Mouse (Mus musculus) stomach, embryonic 14.5 days (tissue): ENCODE measurements around the gene Aqp8. TPM values are rescaled to one million over a fixed set of nuclear protein-coding genes. Genes with fewer than 3 reads are reported as not detected.
A peak's percentile ranks its signal among the peaks of the same experiment; 100 is the strongest.

Experiments used
- ATAC-seq: fragments of 200-750 bp; cut with Nextera tagmentation; 2 replicates; pipeline ENCODE4 v1.8.0; 2017; ENCODE audit warnings: low read depth, moderate TSS enrichment; ENCODE audit not compliant: insufficient number of reproducible peaks, insufficient read depth, low FRiP score
- H3K27ac ChIP-seq: fragments of 300-500 bp; sonication (generic); 2 replicates; pipeline ENCODE4 v1.5.1; 2014; ENCODE audit warnings: mild to moderate bottlenecking, low read length, moderate library complexity, mixed read lengths
- H3K27me3 ChIP-seq: fragments of 300-500 bp; sonication (generic); 2 replicates; pipeline ENCODE4 v1.6.1; 2014; ENCODE audit warnings: low read length, control low read depth, mixed read lengths; ENCODE audit not compliant: control insufficient read depth, insufficient read depth
- H3K36me3 ChIP-seq: fragments of 300-500 bp; sonication (generic); 2 replicates; pipeline ENCODE4 v1.6.1; 2014; ENCODE audit warnings: mild to moderate bottlenecking, control low read depth, low read length, moderate library complexity, mixed read lengths; ENCODE audit not compliant: control insufficient read depth, insufficient read depth
- H3K4me1 ChIP-seq: fragments of 300-500 bp; sonication (generic); 2 replicates; pipeline ENCODE4 v1.6.1; 2014; ENCODE audit warnings: low read length, control low read depth, mixed read lengths; ENCODE audit not compliant: control insufficient read depth, insufficient read depth
- H3K4me2 ChIP-seq: fragments of 300-500 bp; sonication (generic); replicated peaks from 2 replicates; pipeline ENCODE4 v1.6.1; 2014; ENCODE audit warnings: low read depth, low read length, control low read depth
- H3K4me3 ChIP-seq: fragments of 300-500 bp; sonication (generic); 2 replicates; pipeline ENCODE4 v1.5.1; 2014; ENCODE audit warnings: low read depth, low read length, control low read depth
- H3K9ac ChIP-seq: fragments of 300-500 bp; sonication (generic); replicated peaks from 2 replicates; pipeline ENCODE4 v1.6.1; 2014; ENCODE audit warnings: low read depth, mild to moderate bottlenecking, control low read depth, low read length, moderate library complexity, mixed read lengths
- H3K9me3 ChIP-seq: fragments of 300-500 bp; sonication (generic); 2 replicates; pipeline ENCODE4 v1.6.1; 2016; ENCODE audit warnings: low read depth, low read length, control low read depth; ENCODE audit not compliant: control insufficient read depth
- WGBS: fragments of 180-500 bp; shearing (Covaris S2); extraction: QIAGEN DNeasy Blood & Tissue Kit; methylation state at CpG from one replicate; pipeline ENCODE4 v1.1.7; 2014; 5-methylcytosine and 5-hydroxymethylcytosine counted together
- polyA plus RNA-seq: library from polyadenylated mRNA; unstranded; fragments of >200 nt; fragmentation: Nextera tagmentation; extraction: Ambion mirVana; gene quantifications from 2 replicates; pipeline ENCODE4 v1.2.1, GENCODE M21; 2014

Gene Aqp8
- polyA plus RNA-seq = not detected in 2 replicates

DNA sequence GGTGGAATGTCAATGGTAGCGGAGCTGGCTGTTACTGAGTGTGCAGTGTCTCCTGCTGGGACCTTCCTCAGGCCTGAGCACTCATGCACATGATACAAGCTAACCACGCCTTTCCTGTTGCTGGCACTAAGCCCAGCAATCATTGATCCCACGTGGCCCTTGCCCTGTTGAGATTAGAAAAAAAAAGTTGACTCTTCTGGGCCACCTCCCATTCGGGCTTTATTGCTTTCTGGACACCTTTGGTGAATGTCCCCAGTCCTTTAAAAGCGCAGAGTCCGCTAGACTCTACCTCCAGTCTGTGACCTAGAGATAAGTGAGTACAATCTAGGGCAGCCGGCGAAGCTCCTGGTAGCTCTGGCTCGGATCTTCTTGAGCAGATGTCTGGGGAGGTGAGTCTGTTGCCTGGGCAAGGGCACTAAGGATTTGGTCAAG, at the start of gene Aqp8:
Gene Aqp8, plus strand, starts transcription at position 222 of the 432 bp plus-strand sequence.
- Histone ChIP-seq H3K9me3 (no peaks in the 10 kb centered on the region), H3K36me3 (no peaks in the 10 kb centered on the region), H3K4me3 (no peak within 1 kb of the TSS), H3K4me2 (no peak within 1 kb of the TSS), H3K4me1 (no peaks in the 10 kb centered on the region), H3K9ac (no peak within 1 kb of the TSS), H3K27me3 (no peaks in the 10 kb centered on the region), H3K27ac (no peak within 1 kb of the TSS)
- peak; percentile 53 for ATAC-seq
- WGBS = 72% methylated on average over 9 of the region's 9 CpGs

- H3K9me3 ChIP-seq = no peaks in the 10 kb centered on the region
- WGBS = 54% methylated on average over 4 of the region's 4 CpGs
- ATAC-seq = no peak
Measured at GRCm38 (mm10) chr7:123416803-123417202, 45.3 kb upstream of the Aqp8 start.

GRCm38 (mm10) chr7:123417661-123418060, 44.4 kb upstream of the Aqp8 start:
- H3K36me3 ChIP-seq = peaks cover 5% of the 10 kb centered on the region
- H3K9ac ChIP-seq = no peak overlapping the region
- no peaks in the 10 kb centered on the region for H3K9me3 ChIP-seq
- no peak overlapping the region for H3K4me2 ChIP-seq
- 88% methylated on average over 3 of the region's 3 CpGs for WGBS
- no peaks in the 10 kb centered on the region for H3K27me3 ChIP-seq
- H3K27ac ChIP-seq = no peak overlapping the region
- no peak overlapping the region for H3K4me3 ChIP-seq
- no peaks in the 10 kb centered on the region for H3K4me1 ChIP-seq
- ATAC-seq = no peak

More at GRCm38 (mm10) chr7:123416803-123417202, 45.3 kb upstream of the Aqp8 start:
- peaks cover 2% of the 10 kb centered on the region for H3K36me3 ChIP-seq
- no peak overlapping the region for H3K4me2 ChIP-seq
- no peak overlapping the region for H3K4me3 ChIP-seq
- no peaks in the 10 kb centered on the region for H3K4me1 ChIP-seq
- H3K9ac ChIP-seq = no peak overlapping the region
- H3K27ac ChIP-seq = no peak overlapping the region
- no peaks in the 10 kb centered on the region for H3K27me3 ChIP-seq

- no peak overlapping the region for H3K27ac ChIP-seq
- peaks cover 8% of the 10 kb centered on the region for H3K36me3 ChIP-seq
- no peaks in the 10 kb centered on the region for H3K4me1 ChIP-seq
- WGBS = 87% methylated on average over 4 of the region's 4 CpGs
- no peak overlapping the region for H3K4me2 ChIP-seq
- H3K27me3 ChIP-seq = no peaks in the 10 kb centered on the region
- no peak overlapping the region for H3K4me3 ChIP-seq
- ATAC-seq = no peak
- no peaks in the 10 kb centered on the region for H3K9me3 ChIP-seq
- no peak overlapping the region for H3K9ac ChIP-seq
Measured at GRCm38 (mm10) chr7:123419984-123420383, 42.1 kb upstream of the Aqp8 start.

- H3K4me2 ChIP-seq = no peak overlapping the region
- 61% methylated on average over 3 of the region's 3 CpGs for whole genome bisulfite sequencing
- no peaks in the 10 kb centered on the region for H3K27me3 ChIP-seq
- H3K4me3 ChIP-seq = no peak overlapping the region
- ATAC-seq = peak; percentile 46; the same call in 1 of the 2 replicates
- H3K36me3 ChIP-seq = peaks cover 8% of the 10 kb centered on the region
- H3K4me1 ChIP-seq = no peaks in the 10 kb centered on the region
- H3K9me3 ChIP-seq = no peaks in the 10 kb centered on the region
- H3K27ac ChIP-seq = no peak overlapping the region
- no peak overlapping the region for H3K9ac ChIP-seq
Measured at GRCm38 (mm10) chr7:123421958-123422357, 40.1 kb upstream of the Aqp8 start.

DNA sequence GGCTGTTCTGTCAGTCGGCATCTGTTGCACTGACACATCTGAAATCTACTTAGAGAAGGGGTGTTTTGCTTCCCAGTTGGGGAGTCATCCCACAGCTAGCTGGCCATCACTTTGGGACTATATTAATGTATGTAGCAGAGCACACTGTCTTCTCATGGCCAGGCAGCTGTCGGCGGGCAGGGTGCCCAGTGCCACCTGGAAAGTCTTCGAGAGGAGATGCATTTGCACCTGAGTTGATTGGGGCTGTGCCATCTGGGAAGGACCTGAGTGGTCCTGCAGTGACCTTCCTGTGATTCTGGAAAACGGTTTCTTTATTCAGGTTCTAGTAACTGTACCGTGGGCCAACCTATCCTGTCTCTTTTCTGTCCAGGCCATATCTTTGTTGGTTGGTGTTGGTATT, 37.8 kb upstream of the Aqp8 start:
- WGBS = 91% methylated on average over 6 of the region's 6 CpGs
- Histone ChIP-seq H3K9me3 (no peaks in the 10 kb centered on the region), H3K36me3 (peaks cover 8% of the 10 kb centered on the region), H3K4me3 (no peak overlapping the region), H3K27ac (no peak overlapping the region), H3K27me3 (no peaks in the 10 kb centered on the region), H3K4me2 (no peak overlapping the region), H3K9ac (no peak overlapping the region), H3K4me1 (no peaks in the 10 kb centered on the region)
- ATAC-seq = no peak

DNA sequence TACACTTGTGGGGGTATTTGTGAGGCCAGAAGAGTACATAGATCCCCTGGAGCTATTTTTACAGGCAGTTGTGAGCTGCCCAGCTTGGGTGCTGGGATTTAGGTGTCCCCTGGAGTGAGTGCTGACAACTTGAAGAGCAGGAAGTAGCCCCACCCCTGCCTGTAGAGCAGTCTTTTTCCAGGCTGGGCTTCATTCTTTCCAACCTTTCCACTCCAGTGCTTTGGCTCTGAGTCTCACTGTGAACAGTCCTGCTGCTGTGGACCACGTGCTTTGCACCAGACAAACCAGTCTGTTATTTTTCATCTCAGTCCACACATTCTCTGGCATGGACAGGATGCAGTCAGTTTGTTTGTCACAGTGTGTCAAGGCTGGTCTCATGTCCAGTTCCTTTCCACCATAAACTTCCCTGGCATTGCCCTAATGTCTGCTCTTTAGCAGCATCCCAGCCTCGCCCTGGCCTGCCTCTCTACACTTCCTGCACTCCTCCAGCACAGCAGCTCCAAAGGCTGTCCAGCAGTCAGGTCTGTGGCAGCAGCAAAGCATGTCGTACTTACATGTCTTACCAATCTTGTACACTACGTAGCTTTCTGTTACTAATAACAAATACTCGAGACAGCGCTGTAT, 36.8 kb upstream of the Aqp8 start:
- Histone ChIP-seq H3K36me3 (peaks cover 8% of the 10 kb centered on the region), H3K9ac (no peak overlapping the region), H3K4me2 (no peak overlapping the region), H3K27me3 (no peaks in the 10 kb centered on the region), H3K27ac (no peak overlapping the region), H3K4me1 (no peaks in the 10 kb centered on the region), H3K9me3 (no peaks in the 10 kb centered on the region), H3K4me3 (no peak overlapping the region)
- ATAC-seq = no peak
- WGBS = 85% methylated on average over 6 of the region's 6 CpGs

DNA sequence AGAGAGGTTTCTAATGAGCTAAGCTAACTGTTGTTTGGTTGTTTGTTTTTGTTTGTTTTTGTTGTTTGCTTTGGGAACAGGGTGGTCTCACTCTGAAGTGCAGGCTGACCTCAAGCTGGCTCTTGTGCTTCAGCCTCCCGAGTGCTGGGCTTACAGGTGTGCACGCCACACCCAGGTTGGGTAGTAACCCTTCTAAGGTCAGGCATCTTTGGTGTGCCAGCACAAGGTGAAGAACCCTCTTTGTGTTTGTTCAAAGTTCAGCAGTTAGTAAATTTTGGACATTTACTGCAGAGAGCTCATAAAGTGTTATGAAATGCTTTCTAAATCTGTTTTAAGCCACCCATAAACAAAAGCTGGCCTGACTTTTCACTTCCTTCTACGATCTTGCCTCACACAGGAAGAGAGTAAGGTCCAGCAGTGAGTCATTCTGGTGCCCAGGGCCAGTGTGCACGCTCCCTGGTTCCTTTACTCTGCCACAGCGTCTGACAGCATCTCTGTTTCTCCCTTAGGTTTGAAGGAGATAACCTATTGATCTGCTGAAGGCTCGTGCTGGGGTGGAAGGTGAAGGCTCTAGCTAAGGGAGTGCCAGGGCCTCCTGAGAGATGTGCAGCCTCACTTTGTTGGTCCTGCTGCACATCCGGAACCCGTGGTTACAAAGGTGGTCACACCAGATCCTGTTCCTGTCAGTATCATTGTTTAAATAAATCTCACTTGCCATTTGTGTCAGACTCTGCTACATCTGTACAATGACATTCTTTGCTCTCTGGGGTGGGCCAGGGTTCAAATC, 32.3 kb upstream of the Aqp8 start:
- no peaks in the 10 kb centered on the region for H3K27me3 ChIP-seq
- no peak overlapping the region for H3K9ac ChIP-seq
- H3K4me2 ChIP-seq = no peak overlapping the region
- H3K9me3 ChIP-seq = no peaks in the 10 kb centered on the region
- no peak for ATAC-seq
- no peaks in the 10 kb centered on the region for H3K4me1 ChIP-seq
- no peak overlapping the region for H3K4me3 ChIP-seq
- no peak overlapping the region for H3K27ac ChIP-seq
- 55% methylated on average over 8 of the region's 8 CpGs for WGBS
- peaks cover 7% of the 10 kb centered on the region; the same call in 1 of the 2 replicates for H3K36me3 ChIP-seq
